Mouse (Mus musculus) liver, embryonic 14.5 days (tissue): ENCODE measurements around the gene Sox6.

Experiments used
- CTCF ChIP-seq: IDR thresholded peaks from 2 replicates; pipeline ENCODE4 v1.5.1; 2016; ENCODE audit warnings: antibody characterized with exemption, low read depth, control low read depth
- EP300 ChIP-seq: IDR thresholded peaks from 2 replicates; pipeline ENCODE4 v1.6.1; 2016; ENCODE audit warnings: antibody characterized with exemption, low read depth

DNA sequence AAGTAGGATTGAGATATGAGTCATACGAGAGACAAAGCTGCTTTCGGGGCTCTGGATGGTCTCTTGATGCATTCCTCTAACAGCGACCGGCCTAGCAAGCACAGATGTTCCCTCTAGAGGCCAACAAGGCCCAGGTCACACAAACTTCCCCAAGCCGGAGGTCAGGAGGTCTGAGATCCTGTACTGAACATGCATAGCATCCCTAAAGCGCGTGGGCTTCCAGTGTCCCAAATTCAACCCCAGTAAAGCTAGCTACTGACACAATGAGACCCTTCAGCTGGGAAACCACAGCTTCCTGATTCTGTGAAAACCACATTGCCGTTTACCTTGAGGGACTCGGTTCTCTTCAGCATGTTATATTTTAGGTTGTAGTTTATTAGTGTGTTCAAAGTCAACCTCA, 499.6 kb downstream of the Sox6 start:
- TF ChIP-seq CTCF (no peak), EP300 (no peak)
